Comparison of ENCODE assay signal across 9 mouse cellular contexts in genomic region chr9:109833088-109833412, GRCm38 (mm10). TPM values are rescaled to one million over a fixed set of nuclear protein-coding genes. Genes with fewer than 3 reads are reported as not detected.
DNase-seq lines count a peak whose midpoint lies in the region; ATAC-seq and TF ChIP-seq lines count a peak whose summit lies in the region.
"Had no signal": no experiment of that assay in that cellular context is flagged by ENCODE, and none has a peak within 500 bp of the region (broad histone marks: within the 10 kb centered on the region; RNA-seq: fewer than 3 reads in every experiment).

No protein-coding gene starts in this region.

- in situ Hi-C loops in ES-E14 (cut with MboI; ENCODE audit: low sequenced_read_pairs in 2 of 2, unreplicated experiment in 2 of 2) = no loop called here

- peak; percentile 10; the same call in 1 of the 2 replicates for ATAC-seq in heart, embryonic 13.5 days (ENCODE audit: extremely low read depth, insufficient number of reproducible peaks, low FRiP score, low TSS enrichment)
- ATAC-seq in granulocyte monocyte progenitor cell, adult 5-6 weeks (replicated peaks; ENCODE audit: poor library complexity, severe bottlenecking) = peak; percentile 20
- peak; percentile 3; the same call in 1 of the 2 replicates for ATAC-seq in megakaryocyte, adult 5-6 weeks (ENCODE audit: poor library complexity, severe bottlenecking)
- no peak; the same call in 1 of the 2 replicates for ATAC-seq in megakaryocyte progenitor cell, adult 5-6 weeks (replicated peaks; ENCODE audit: poor library complexity)

- H3K27me3 ChIP-seq in heart, embryonic 13.5 days (replicated peaks) = no peaks in the 10 kb centered on the region

- no peak overlapping the region for H3K27ac ChIP-seq in heart, embryonic 13.5 days (replicated peaks)
- H3K27ac ChIP-seq in ES-E14 (ENCODE audit: insufficient read depth, low read depth, low read length, poor library complexity, severe bottlenecking) = no peak overlapping the region

- peaks cover 45% of the 10 kb centered on the region for H3K36me3 ChIP-seq in heart, embryonic 13.5 days
- H3K36me3 ChIP-seq in ES-E14 (ENCODE audit: control insufficient read depth, insufficient read depth, low read length, poor library complexity, severe bottlenecking) = peaks cover 3% of the 10 kb centered on the region; the same call in 1 of the 2 replicates

- peak overlapping the region; percentile 66 for H3K4me3 ChIP-seq in heart, embryonic 13.5 days
- peak overlapping the region; percentile 78 to 88 for H3K4me3 ChIP-seq in ES-E14 (ENCODE audit: insufficient read depth in 1 of 2, low read depth in 1 of 2, low read length in 2 of 2, poor library complexity in 1 of 2, severe bottlenecking in 1 of 2)

- H3K4me2 ChIP-seq in heart, embryonic 13.5 days = peak overlapping the region; percentile 85

- H3K9me3 ChIP-seq in heart, embryonic 13.5 days = no peaks in the 10 kb centered on the region
- H3K9me3 ChIP-seq in ES-E14 (ENCODE audit: control insufficient read depth, insufficient read depth, low read depth, low read length) = no peaks in the 10 kb centered on the region

- 8% methylated on average over 6 of the region's 6 CpGs for WGBS in heart, embryonic 13.5 days

- peaks cover 12% of the 10 kb centered on the region for H3K4me1 ChIP-seq in heart, embryonic 13.5 days
- peaks cover 0 to 2% of the 10 kb centered on the region in 2 experiments; a peak in 1 of 4 replicates for H3K4me1 ChIP-seq in ES-E14 (ENCODE audit: control insufficient read depth in 2 of 2, insufficient read depth in 2 of 2, low read length in 2 of 2, poor library complexity in 1 of 2)

- DNase-seq in heart, adult 11 months = no peak
- no peak for DNase-seq in ES-E14 (ENCODE audit: low read depth, low spot score)
- DNase-seq in embryo, embryonic 9.5 days (ENCODE audit: extremely low spot score) = no peak
- no peak for DNase-seq in layer of hippocampus, postnatal 36 days

- peak overlapping the region; percentile 81 for H3K9ac ChIP-seq in heart, embryonic 13.5 days
- peak overlapping the region; percentile 85 for H3K9ac ChIP-seq in ES-E14 (ENCODE audit: insufficient read depth, low read depth, low read length, poor library complexity, severe bottlenecking)

TF ChIP-seq in ES-E14, 5 proteins besides CTCF, POLR2A, EP300 and RAD21:
- no peak for TF ChIP-seq MAFK (IDR thresholded peaks at IDR 0.05; ENCODE audit: insufficient read depth, low read depth, low read length)
- no peak for TF ChIP-seq HCFC1 (IDR thresholded peaks at IDR 0.05; ENCODE audit: borderline replicate concordance, insufficient read depth, low read length)
- no peak for TF ChIP-seq ZC3H11A (IDR thresholded peaks at IDR 0.05; ENCODE audit: borderline replicate concordance, low read depth, low read length)
- no peak for TF ChIP-seq CHD2 (IDR thresholded peaks at IDR 0.05; ENCODE audit: low read depth, low read length)
- no peak for TF ChIP-seq ZNF384 (IDR thresholded peaks at IDR 0.05; ENCODE audit: low read depth, low read length)

RNA-seq across cellular contexts. Expression of gene Nme6, which starts 0.5 kb away (rescaled TPM):
- polyA plus RNA-seq in heart, embryonic 13.5 days (2015; fragmentation: Nextera tagmentation; extraction: Ambion mirVana) = 59.9 and 61.4 TPM in 2 replicates
- 37.7 and 46.5 TPM in 2 replicates for total RNA-seq in ES-E14 (2012; rRNA removed)
- 54.0 and 59.5 TPM in 2 replicates for total RNA-seq in granulocyte monocyte progenitor cell, adult 5-6 weeks (2014; fragmentation: Nextera tagmentation)
- 22.1 and 28.4 TPM in 2 replicates for total RNA-seq in granulocyte monocyte progenitor cell, adult 5-6 weeks (2017)
- total RNA-seq in megakaryocyte, adult 5-6 weeks (2015) = 12.2 and 20.4 TPM in 2 replicates
- 6.8 and 16.1 TPM in 2 replicates for total RNA-seq in megakaryocyte, adult 5-6 weeks (2017)
- 60.6 and 62.4 TPM in 2 replicates for total RNA-seq in megakaryocyte progenitor cell, adult 5-6 weeks (2015)
- total RNA-seq in megakaryocyte progenitor cell, adult 5-6 weeks (2017) = 40.7 and 45.1 TPM in 2 replicates
- total RNA-seq in layer of hippocampus, postnatal 36 days (2021) = 10 to 100 TPM in 1 of 2 experiments, 1 to 10 TPM in 1; 8.3 to 10.1 TPM

RNA-seq across cellular contexts. Expression of gene Camp, which starts 16.4 kb away (rescaled TPM):
- 0.74 and 1.5 TPM in 2 replicates for polyA plus RNA-seq in heart, embryonic 13.5 days (2015; fragmentation: Nextera tagmentation; extraction: Ambion mirVana)
- not detected in 2 replicates for total RNA-seq in ES-E14 (2012; rRNA removed)
- 3.0 and 37.6 TPM in 2 replicates for total RNA-seq in granulocyte monocyte progenitor cell, adult 5-6 weeks (2014; fragmentation: Nextera tagmentation)
- total RNA-seq in granulocyte monocyte progenitor cell, adult 5-6 weeks (2017) = 99.8 and 173 TPM in 2 replicates
- total RNA-seq in megakaryocyte, adult 5-6 weeks (2015) = 1,595 and 1,972 TPM in 2 replicates
- total RNA-seq in megakaryocyte, adult 5-6 weeks (2017) = 1,104 and 1,348 TPM in 2 replicates
- total RNA-seq in megakaryocyte progenitor cell, adult 5-6 weeks (2015) = 257 and 482 TPM in 2 replicates
- total RNA-seq in megakaryocyte progenitor cell, adult 5-6 weeks (2017) = 178 and 390 TPM in 2 replicates
- not detected for total RNA-seq in layer of hippocampus, postnatal 36 days (2021)

RNA-seq across cellular contexts. Expression of gene Spink8, which starts 21.0 kb away (rescaled TPM):
- not detected in 2 replicates for polyA plus RNA-seq in heart, embryonic 13.5 days (2015; fragmentation: Nextera tagmentation; extraction: Ambion mirVana)
- 0.31 TPM in 1 of 2 replicates, not detected in the other for total RNA-seq in ES-E14 (2012; rRNA removed)
- not detected in 2 replicates for total RNA-seq in granulocyte monocyte progenitor cell, adult 5-6 weeks (2014; fragmentation: Nextera tagmentation)
- not detected in 2 replicates for total RNA-seq in granulocyte monocyte progenitor cell, adult 5-6 weeks (2017)
- total RNA-seq in megakaryocyte, adult 5-6 weeks (2015) = not detected in 2 replicates
- not detected in 2 replicates for total RNA-seq in megakaryocyte, adult 5-6 weeks (2017)
- not detected in 2 replicates for total RNA-seq in megakaryocyte progenitor cell, adult 5-6 weeks (2015)
- total RNA-seq in megakaryocyte progenitor cell, adult 5-6 weeks (2017) = not detected in 2 replicates
- total RNA-seq in layer of hippocampus, postnatal 36 days (2021) = 10 to 100 TPM; 60.4 to 73.2 TPM
- total RNA-seq: gastrocnemius, postnatal 4 days had no signal

RNA-seq across cellular contexts. Expression of gene Cdc25a, which starts 42.3 kb away (rescaled TPM):
- polyA plus RNA-seq in heart, embryonic 13.5 days (2015; fragmentation: Nextera tagmentation; extraction: Ambion mirVana) = 17.8 and 19.5 TPM in 2 replicates
- 48.5 and 58.3 TPM in 2 replicates for total RNA-seq in ES-E14 (2012; rRNA removed)
- 45.1 and 52.5 TPM in 2 replicates for total RNA-seq in granulocyte monocyte progenitor cell, adult 5-6 weeks (2014; fragmentation: Nextera tagmentation)
- total RNA-seq in granulocyte monocyte progenitor cell, adult 5-6 weeks (2017) = 50.6 and 54.4 TPM in 2 replicates
- 12.7 and 13.5 TPM in 2 replicates for total RNA-seq in megakaryocyte, adult 5-6 weeks (2015)
- 17.3 and 21.2 TPM in 2 replicates for total RNA-seq in megakaryocyte, adult 5-6 weeks (2017)
- 28.8 and 33.8 TPM in 2 replicates for total RNA-seq in megakaryocyte progenitor cell, adult 5-6 weeks (2015)
- total RNA-seq in megakaryocyte progenitor cell, adult 5-6 weeks (2017) = 46.3 and 55.2 TPM in 2 replicates
- total RNA-seq in layer of hippocampus, postnatal 36 days (2021) = 1 to 10 TPM; 4.4 to 5.0 TPM

RNA-seq across cellular contexts. Expression of gene Fbxw27, which starts 42.6 kb away (rescaled TPM):
- not detected in 2 replicates for polyA plus RNA-seq in heart, embryonic 13.5 days (2015; fragmentation: Nextera tagmentation; extraction: Ambion mirVana)
- not detected in 2 replicates for total RNA-seq in ES-E14 (2012; rRNA removed)
- total RNA-seq in granulocyte monocyte progenitor cell, adult 5-6 weeks (2014; fragmentation: Nextera tagmentation) = not detected in 2 replicates
- not detected in 2 replicates for total RNA-seq in granulocyte monocyte progenitor cell, adult 5-6 weeks (2017)
- total RNA-seq in megakaryocyte, adult 5-6 weeks (2015) = not detected in 2 replicates
- total RNA-seq in megakaryocyte, adult 5-6 weeks (2017) = not detected in 2 replicates
- not detected in 2 replicates for total RNA-seq in megakaryocyte progenitor cell, adult 5-6 weeks (2015)
- total RNA-seq in megakaryocyte progenitor cell, adult 5-6 weeks (2017) = not detected in 2 replicates
- not detected for total RNA-seq in layer of hippocampus, postnatal 36 days (2021)
- total RNA-seq: gastrocnemius, postnatal 4 days had no signal

Comparison
In these comparisons a context has a peak if more than half of its experiments do, and no peak if none do; other contexts are left out.
1. RNA of gene Spink8, which starts 21.0 kb away (total RNA-seq): 60.4 to 73.2 TPM in layer of hippocampus, postnatal 36 days; 0.31 TPM in ES-E14, not detected in granulocyte monocyte progenitor cell, adult 5-6 weeks, not detected in megakaryocyte, adult 5-6 weeks and not detected in megakaryocyte progenitor cell, adult 5-6 weeks; every median in the first group is over 10 times any median in the second.